Mouse (Mus musculus) testis, postnatal 14 days (tissue): ENCODE measurements around the gene Retn.

Experiments
- DNase-seq: peaks from one replicate; pipeline ENCODE4 v3.0.0; 2021; ENCODE audit warnings: low spot score

Gene Retn

GRCm38 (mm10) chr8:3655526-3655925 lies at the start of gene Retn:
Gene Retn, plus strand, starts transcription at chr8:3655770.
- DNase-seq: no peak

GRCm38 (mm10) chr8:3606593-3606992 lies 49.0 kb upstream of the Retn start:
- DNase-seq: no peak

- DNase-seq: no peak
These were observed 47.7 kb upstream of the Retn start for GRCm38 (mm10) chr8:3607822-3608221.

GRCm38 (mm10) chr8:3609046-3609815 lies 46.3 kb upstream of the Retn start:
- peak; percentile 78 for DNase-seq

GRCm38 (mm10) chr8:3609816-3610150 lies 45.8 kb upstream of the Retn start:
- no peak for DNase-seq

GRCm38 (mm10) chr8:3621199-3621970 lies 34.2 kb upstream of the Retn start, which contains the start of the genes Xab2 and Pet100:
Gene Xab2, minus strand, starts transcription at chr8:3621316.
Gene Pet100, plus strand, starts transcription at chr8:3621548.
- DNase-seq: peak; percentile 98

GRCm38 (mm10) chr8:3622119-3622518 lies 33.5 kb upstream of the Retn start:
- DNase-seq: no peak

GRCm38 (mm10) chr8:3625445-3625844 lies 30.1 kb upstream of the Retn start, which contains the start of gene Pcp2:
Gene Pcp2, minus strand, starts transcription at chr8:3625545.
- no peak for DNase-seq

GRCm38 (mm10) chr8:3626971-3627370 lies 28.6 kb upstream of the Retn start:
- DNase-seq: no peak

GRCm38 (mm10) chr8:3628014-3628413 lies 27.6 kb upstream of the Retn start:
- DNase-seq: no peak

- DNase-seq: peak; percentile 81
These were observed 24.7 kb upstream of the Retn start, which contains the start of gene Stxbp2 for GRCm38 (mm10) chr8:3630647-3631477. Gene Stxbp2, plus strand, starts transcription at chr8:3630955.

GRCm38 (mm10) chr8:3631478-3631875 lies 24.1 kb upstream of the Retn start:
- DNase-seq: no peak

- no peak for DNase-seq
These were observed 9.8 kb upstream of the Retn start for GRCm38 (mm10) chr8:3645804-3646203.

GRCm38 (mm10) chr8:3646824-3647531 lies 8.6 kb upstream of the Retn start:
- DNase-seq: no peak

GRCm38 (mm10) chr8:3647561-3647960 lies 8.0 kb upstream of the Retn start:
- no peak for DNase-seq

GRCm38 (mm10) chr8:3648268-3648667 lies 7.3 kb upstream of the Retn start:
- DNase-seq: no peak

- no peak for DNase-seq
These were observed 6.6 kb upstream of the Retn start for GRCm38 (mm10) chr8:3648990-3649389.

- no peak for DNase-seq
These were observed 2.7 kb upstream of the Retn start for GRCm38 (mm10) chr8:3652845-3653244.

GRCm38 (mm10) chr8:3654726-3655508 lies 653 bp upstream of the Retn start:
- DNase-seq: no peak

- no peak for DNase-seq
These were observed 1.3 kb downstream of the Retn start for GRCm38 (mm10) chr8:3656725-3657381.
